Mouse (Mus musculus) adrenal gland, postnatal 36 days (tissue): ENCODE results near the gene Cacna1f. TPM values are rescaled to one million over a fixed set of nuclear protein-coding genes. Genes with fewer than 3 reads are reported as not detected.

Experiments
- DNase-seq, 2 experiments: peaks; one replicate each; pipeline ENCODE4 v3.0.0; 2021; ENCODE audit warnings: mixed read lengths in 1 of 2
- long read RNA-seq, 2 experiments: library from polyadenylated mRNA; stranded (forward); transcript quantifications; one replicate each; pipeline ENCODE4 v2.0.0; 2021; ENCODE audit warnings: borderline sequencing depth in 2 of 2
- total RNA-seq, 2 experiments: library from RNA; stranded (reverse); gene quantifications; 2 replicates each; pipeline ENCODE4 v1.2.3; 2021

Gene Cacna1f
- under 1 TPM in 1 of 2 experiments, not detected in 1; 0.13 TPM for total RNA-seq
- long read RNA-seq, experiment 1 = 0 reads
- long read RNA-seq, experiment 2 = 0 reads

DNA sequence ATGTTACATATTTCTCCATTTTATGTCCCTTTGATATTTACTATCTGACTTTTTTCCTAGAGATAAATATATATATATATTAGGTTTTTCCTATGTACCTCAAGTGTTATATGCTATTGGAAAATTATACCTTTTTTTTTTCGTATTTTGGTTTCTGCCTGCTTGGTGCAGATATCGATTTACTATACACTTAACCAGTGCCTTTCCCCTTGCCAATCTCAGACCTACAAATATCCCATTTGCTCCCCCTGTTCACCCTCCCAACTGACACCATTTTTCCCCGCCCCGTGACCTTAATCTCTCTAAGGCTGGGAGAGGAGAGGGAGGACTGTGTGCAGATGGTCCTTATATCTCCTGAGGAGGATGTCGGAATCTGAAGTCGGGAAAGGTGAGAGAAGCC, at the start of gene Cacna1f:
Gene Cacna1f (plus strand): TSS at position 301 of the 400 bp plus-strand sequence.
- DNase-seq = no peak

DNA sequence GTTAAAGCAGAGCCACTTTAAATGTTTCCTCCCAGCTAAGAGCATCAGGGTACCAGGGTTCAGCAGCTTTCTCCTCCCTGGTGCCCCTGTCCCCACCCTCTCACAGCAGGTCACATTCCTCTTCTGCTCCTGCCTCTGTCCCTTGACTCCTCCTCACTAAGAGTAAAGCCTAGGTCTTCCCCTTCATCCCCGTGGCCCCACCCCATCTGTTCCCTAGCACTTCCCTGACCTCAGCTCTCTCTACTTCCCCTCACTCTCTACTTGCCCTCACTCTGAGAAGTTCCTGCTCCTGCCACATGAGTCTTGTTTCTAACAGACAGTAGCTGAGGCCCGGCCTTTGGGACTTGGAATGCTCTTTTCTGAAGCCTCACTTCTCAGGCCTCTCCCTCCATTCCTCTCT, 43.8 kb upstream of the Cacna1f start:
- DNase-seq = no peak

- DNase-seq = no peak
Observed at GRCm38 (mm10) chrX:7566352-7566751, 40.5 kb upstream of the Cacna1f start.

- DNase-seq = no peak
Observed at GRCm38 (mm10) chrX:7567491-7567890, 39.4 kb upstream of the Cacna1f start.

DNA sequence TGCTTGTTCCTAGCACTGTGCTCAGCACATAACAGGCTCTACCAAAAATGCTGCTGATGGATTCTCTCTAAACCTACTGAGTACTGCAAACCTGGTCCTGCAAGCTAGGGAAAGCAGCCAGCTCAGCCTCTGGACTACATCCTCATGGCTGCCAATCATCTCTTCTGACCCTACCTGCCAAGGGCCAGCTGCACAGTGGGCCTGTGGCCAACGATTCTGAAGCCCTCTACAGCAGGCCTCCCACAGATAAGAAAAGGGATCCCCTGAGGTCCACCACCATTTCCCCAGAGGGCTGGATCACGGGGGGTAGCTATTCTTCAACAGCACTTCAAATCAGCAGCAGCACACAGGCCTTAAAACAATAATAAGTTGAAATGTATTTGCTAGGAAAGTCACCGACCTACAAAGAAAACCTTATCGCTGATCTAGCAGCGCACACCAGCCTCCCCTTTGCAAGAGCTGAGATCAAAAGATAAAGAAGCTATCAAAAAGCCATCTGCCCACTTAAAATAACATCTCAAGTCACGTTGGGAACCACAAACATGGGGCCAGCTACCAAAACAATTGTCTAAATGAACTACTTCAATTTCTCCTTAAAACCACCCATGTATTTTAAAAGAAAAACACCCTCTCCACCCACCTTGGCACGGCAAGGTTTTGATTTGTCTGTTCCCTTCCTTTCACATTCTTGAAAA, 36.3 kb upstream of the Cacna1f start:
- no peak for DNase-seq

- DNase-seq = no peak
Observed at GRCm38 (mm10) chrX:7571565-7572136, 35.2 kb upstream of the Cacna1f start.

DNA sequence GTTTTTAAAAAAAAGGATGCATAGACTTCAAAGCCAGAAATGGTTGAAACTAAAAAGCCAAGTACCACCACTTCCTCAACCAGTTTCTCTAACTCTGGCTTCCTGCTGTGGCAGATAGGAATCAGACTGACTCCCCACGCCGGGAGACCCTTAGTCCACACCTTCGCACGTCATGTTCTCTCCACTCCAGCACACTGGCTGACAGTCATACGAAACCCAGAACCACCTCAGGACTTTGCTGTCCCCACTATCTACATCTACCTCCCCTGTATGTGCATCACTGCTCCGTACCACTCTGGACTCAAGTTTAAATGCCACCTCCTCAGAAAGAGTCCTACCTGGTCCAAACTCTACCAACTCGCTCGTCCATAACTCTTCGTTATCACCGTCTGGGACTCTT, 34.4 kb upstream of the Cacna1f start:
- DNase-seq = no peak

- DNase-seq = peak; percentile 15 to 71
Observed at GRCm38 (mm10) chrX:7573176-7574086, 33.5 kb upstream of the Cacna1f start, which contains the start of gene Foxp3. Gene Foxp3 (plus strand): TSS chrX:7573644.

GRCm38 (mm10) chrX:7574087-7574884, 32.6 kb upstream of the Cacna1f start, which contains the start of gene Ppp1r3f:
Gene Ppp1r3f (minus strand): TSS chrX:7574283.
- DNase-seq = peak; percentile 95 to 96

GRCm38 (mm10) chrX:7574885-7575231, 32.0 kb upstream of the Cacna1f start:
- DNase-seq = no peak

GRCm38 (mm10) chrX:7581151-7581550, 25.7 kb upstream of the Cacna1f start:
- DNase-seq = no peak

DNA sequence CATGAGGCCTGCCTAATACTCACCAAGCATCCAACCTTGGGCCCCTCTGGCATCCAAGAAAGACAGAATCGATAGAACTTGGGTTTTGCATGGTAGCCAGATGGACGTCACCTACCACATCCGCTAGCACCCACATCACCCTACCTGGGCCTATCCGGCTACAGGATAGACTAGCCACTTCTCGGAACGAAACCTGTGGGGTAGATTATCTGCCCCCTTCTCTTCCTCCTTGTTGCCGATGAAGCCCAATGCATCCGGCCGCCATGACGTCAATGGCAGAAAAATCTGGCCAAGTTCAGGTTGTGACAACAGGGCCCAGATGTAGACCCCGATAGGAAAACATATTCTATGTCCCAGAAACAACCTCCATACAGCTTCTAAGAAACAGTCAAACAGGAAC, 23.0 kb upstream of the Cacna1f start:
- no peak for DNase-seq

- DNase-seq = no peak
Observed at GRCm38 (mm10) chrX:7586356-7586755, 20.5 kb upstream of the Cacna1f start.

DNA sequence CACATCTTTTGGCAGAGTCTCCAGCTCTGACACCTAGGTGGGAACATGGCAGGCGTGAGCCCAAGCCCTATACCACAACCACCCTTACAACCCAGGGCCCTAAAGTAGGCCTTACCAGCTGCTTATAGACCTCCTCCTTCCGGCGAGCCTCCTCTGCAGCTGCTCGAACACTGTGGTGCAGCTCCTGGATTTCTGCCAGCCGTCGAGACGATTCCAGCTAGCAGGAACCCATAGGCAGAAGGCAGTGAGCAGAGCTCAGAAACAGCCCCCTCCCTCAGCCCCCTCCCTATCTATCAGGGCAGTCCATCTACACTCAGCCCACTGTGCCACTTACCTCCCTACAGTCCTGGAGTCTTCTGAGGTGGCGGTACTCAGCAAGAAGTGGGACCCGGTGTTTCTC, 11.5 kb upstream of the Cacna1f start:
- no peak for DNase-seq

GRCm38 (mm10) chrX:7604004-7604403, 2.9 kb upstream of the Cacna1f start:
- no peak for DNase-seq

DNA sequence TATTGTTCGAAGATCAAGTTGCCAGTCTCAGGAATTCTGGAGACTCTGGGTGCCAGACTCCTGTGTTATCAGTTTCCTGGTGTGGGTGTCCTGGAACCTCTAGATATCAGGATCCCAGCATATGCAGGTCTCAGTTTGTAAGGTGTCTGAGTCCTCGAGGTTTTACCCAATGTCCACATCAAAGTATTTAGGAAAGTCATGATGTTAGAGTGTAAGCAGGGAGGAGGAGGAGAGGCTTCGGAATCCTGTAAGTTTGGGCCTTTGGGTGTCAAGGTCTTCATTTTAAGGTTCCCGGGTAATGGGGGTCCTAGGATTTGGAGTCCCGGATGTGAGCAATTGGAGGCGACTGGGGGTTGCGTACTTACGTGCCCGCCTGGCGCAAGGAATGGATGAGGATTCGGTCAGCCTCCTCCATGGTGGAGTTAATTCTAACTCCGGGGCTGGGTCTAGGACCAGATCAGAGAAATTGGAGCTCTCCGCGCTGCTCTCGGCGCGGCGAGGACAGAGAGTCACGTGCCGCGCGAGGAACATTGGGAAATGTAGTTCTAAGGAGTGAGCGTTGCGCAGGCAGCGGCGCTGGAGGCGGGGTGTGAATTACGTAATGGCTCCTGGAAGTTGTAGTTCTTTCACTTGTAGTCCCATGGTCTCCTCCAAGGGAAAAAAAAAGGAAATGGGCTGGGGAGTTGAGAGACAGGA, 1.9 kb upstream of the Cacna1f start, which contains the start of gene Ccdc22:
Gene Ccdc22 (minus strand): TSS at position 639 of the 696 bp plus-strand sequence.
- peak; percentile 85 to 88 for DNase-seq

DNA sequence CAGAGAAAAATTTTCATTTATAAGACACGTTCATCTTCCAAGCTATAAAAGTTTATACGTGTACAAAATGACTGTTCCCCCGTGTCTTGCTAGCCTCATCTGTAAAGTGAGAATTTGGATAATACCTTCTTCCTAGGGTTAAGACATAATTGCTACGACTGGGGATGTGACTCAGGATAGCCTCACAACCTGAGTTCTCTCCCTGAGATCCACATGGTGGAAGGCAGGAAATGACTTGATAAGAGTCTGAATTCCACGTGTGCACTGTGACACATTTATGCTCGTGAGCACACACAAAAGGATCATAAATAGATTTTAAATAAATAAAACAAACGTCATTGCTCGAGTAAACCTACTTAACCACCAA, 1.3 kb upstream of the Cacna1f start:
- no peak for DNase-seq

GRCm38 (mm10) chrX:7610035-7610434, 3.2 kb downstream of the Cacna1f start:
- DNase-seq = no peak

GRCm38 (mm10) chrX:7610536-7611258, 3.8 kb downstream of the Cacna1f start:
- DNase-seq = no peak

DNA sequence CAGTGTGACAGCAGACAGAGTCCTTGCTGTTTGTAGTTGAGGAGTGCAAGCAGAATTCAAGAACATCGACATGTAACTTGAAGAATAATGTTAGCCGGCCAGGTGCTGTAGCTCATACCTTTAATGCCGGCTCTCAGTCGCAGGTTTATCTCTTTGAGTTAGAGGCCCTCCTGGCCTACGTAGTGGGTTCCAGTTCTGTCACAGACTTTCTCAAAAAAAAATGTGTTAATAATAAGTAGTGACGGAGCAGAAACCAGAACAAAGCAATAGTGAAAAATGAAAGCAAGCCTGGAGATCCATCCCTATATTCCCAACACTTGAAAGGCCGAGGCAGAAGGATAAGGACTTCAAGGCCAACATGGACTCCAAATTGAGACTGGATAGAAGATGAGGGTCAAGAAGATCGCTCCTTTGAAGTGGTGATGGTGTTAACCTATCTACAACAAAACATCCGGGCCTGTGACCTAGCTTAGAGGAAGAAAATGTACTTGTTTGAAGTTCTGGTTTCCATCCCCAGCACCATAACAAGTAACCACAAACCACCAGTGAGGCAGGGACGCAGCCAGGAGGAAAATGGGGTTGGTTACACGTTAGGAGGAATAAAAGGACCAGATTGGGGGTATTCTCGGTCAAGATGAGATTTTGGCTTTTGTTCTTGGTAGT, 11.1 kb downstream of the Cacna1f start:
- DNase-seq = no peak
